In genomic region chr16:36561386-36562338, GRCm38 (mm10) we compare ENCODE assay signal across 7 mouse cellular contexts. TPM values are rescaled to one million over a fixed set of nuclear protein-coding genes. Genes with fewer than 3 reads are reported as not detected.
DNase-seq lines count a peak whose midpoint lies in the region; ATAC-seq and TF ChIP-seq lines count a peak whose summit lies in the region.

TSS of gene Casr (minus strand) at chr16:36562141.

- H3K4me3 ChIP-seq in lung, postnatal 0 days (ENCODE audit: low read depth, low read length) = no peak within 1 kb of the TSS
- H3K4me3 ChIP-seq in forebrain, postnatal 0 days (ENCODE audit: low read depth, low read length) = peak within 1 kb of the TSS; percentile 44
- H3K4me3 ChIP-seq in liver, postnatal 0 days (ENCODE audit: low read depth, low read length) = no peak within 1 kb of the TSS

- H3K9me3 ChIP-seq in lung, postnatal 0 days (ENCODE audit: low read length) = no peaks in the 10 kb centered on the region
- no peaks in the 10 kb centered on the region for H3K9me3 ChIP-seq in forebrain, postnatal 0 days (ENCODE audit: low read length)
- H3K9me3 ChIP-seq in liver, postnatal 0 days (ENCODE audit: low read length) = no peaks in the 10 kb centered on the region

- H3K4me2 ChIP-seq in lung, postnatal 0 days (replicated peaks; ENCODE audit: low read depth, low read length) = 0 out of 2 replicates have a peak within 1 kb of the TSS, but pooled peaks have one; percentile 11
- peak within 1 kb of the TSS; percentile 89 for H3K4me2 ChIP-seq in forebrain, postnatal 0 days (ENCODE audit: low read depth)
- H3K4me2 ChIP-seq in liver, postnatal 0 days (ENCODE audit: low read depth, low read length) = peak within 1 kb of the TSS; percentile 30; the same call in 1 of the 2 replicates

- no peak within 1 kb of the TSS for H3K27ac ChIP-seq in lung, postnatal 0 days (ENCODE audit: low read length)
- H3K27ac ChIP-seq in forebrain, postnatal 0 days (ENCODE audit: low read depth, low read length) = no peak within 1 kb of the TSS
- no peak within 1 kb of the TSS for H3K27ac ChIP-seq in liver, postnatal 0 days (ENCODE audit: low read depth)

- TF ChIP-seq CTCF in lung, postnatal 0 days (IDR thresholded peaks at IDR 0.05) = no peak
- no peak for TF ChIP-seq CTCF in forebrain, postnatal 0 days (IDR thresholded peaks at IDR 0.05; ENCODE audit: low read depth)
- no peak for TF ChIP-seq CTCF in liver, postnatal 0 days (IDR thresholded peaks at IDR 0.05; ENCODE audit: low read depth)

- ATAC-seq in lung, postnatal 0 days = no peak
- peak; percentile 47 for ATAC-seq in forebrain, postnatal 0 days
- no peak for ATAC-seq in liver, postnatal 0 days

- H3K36me3 ChIP-seq in lung, postnatal 0 days (ENCODE audit: insufficient read depth, low read length) = no peaks in the 10 kb centered on the region
- H3K36me3 ChIP-seq in forebrain, postnatal 0 days (ENCODE audit: insufficient read depth) = no peaks in the 10 kb centered on the region
- no peaks in the 10 kb centered on the region for H3K36me3 ChIP-seq in liver, postnatal 0 days (replicated peaks; ENCODE audit: insufficient read depth, low read length)

- H3K4me1 ChIP-seq in lung, postnatal 0 days (ENCODE audit: insufficient read depth, low read depth, low read length) = no peaks in the 10 kb centered on the region
- no peaks in the 10 kb centered on the region; the same call in 1 of the 2 replicates for H3K4me1 ChIP-seq in forebrain, postnatal 0 days (ENCODE audit: insufficient read depth)
- no peaks in the 10 kb centered on the region for H3K4me1 ChIP-seq in liver, postnatal 0 days (ENCODE audit: insufficient read depth)

- no peak for TF ChIP-seq EP300 in lung, postnatal 0 days (IDR thresholded peaks at IDR 0.05)
- TF ChIP-seq EP300 in liver, postnatal 0 days (IDR thresholded peaks at IDR 0.05; ENCODE audit: low read depth) = no peak

- no peak for DNase-seq in lung, postnatal 0 days (ENCODE audit: low spot score)
- no peak for DNase-seq in lung, postnatal 36 days
- no peak for DNase-seq in forebrain, postnatal 0 days
- DNase-seq in liver, postnatal 0 days = no peak
- DNase-seq in testis, postnatal 10 days (ENCODE audit: low spot score) = no peak
- DNase-seq in right cerebral cortex, adult 18-20 months = no peak
- DNase-seq in left cerebral cortex, adult 8-10 months (ENCODE audit: low spot score in 2 of 2) = no peak

- 0 out of 2 replicates have a peak, but pooled peaks cover 6% of the 10 kb centered on the region for H3K27me3 ChIP-seq in lung, postnatal 0 days (replicated peaks; ENCODE audit: insufficient read depth, low read length)
- H3K27me3 ChIP-seq in forebrain, postnatal 0 days (ENCODE audit: insufficient read depth, low read length) = no peaks in the 10 kb centered on the region
- H3K27me3 ChIP-seq in liver, postnatal 0 days (ENCODE audit: insufficient read depth, low read length) = peaks cover 14% of the 10 kb centered on the region

- WGBS in lung, postnatal 0 days = 3% methylated on average over 36 of the region's 36 CpGs
- 3% methylated on average over 36 of the region's 36 CpGs for WGBS in forebrain, postnatal 0 days
- WGBS in liver, postnatal 0 days (ENCODE audit: insufficient replicate concordance) = 6% methylated on average over 36 of the region's 36 CpGs

- H3K9ac ChIP-seq in lung, postnatal 0 days (replicated peaks; ENCODE audit: low read depth) = no peak within 1 kb of the TSS
- H3K9ac ChIP-seq in forebrain, postnatal 0 days = peak within 1 kb of the TSS; percentile 39
- H3K9ac ChIP-seq in liver, postnatal 0 days (replicated peaks) = no peak within 1 kb of the TSS

RNA-seq across cellular contexts. Expression of gene Casr, which starts in this region (rescaled TPM):
- polyA plus RNA-seq in lung, postnatal 0 days (2015; fragmentation: Nextera tagmentation; extraction: Ambion mirVana) = 0.12 TPM in 1 of 2 replicates, not detected in the other
- total RNA-seq in forebrain, postnatal 0 days (2014; rRNA removed) = 0.46 and 1.6 TPM in 2 replicates
- polyA plus RNA-seq in forebrain, postnatal 0 days (2015; fragmentation: Nextera tagmentation; extraction: Ambion mirVana) = 0.14 and 0.62 TPM in 2 replicates
- 0.04 TPM in 1 of 2 replicates, not detected in the other for polyA plus RNA-seq in liver, postnatal 0 days (2015; fragmentation: Nextera tagmentation; extraction: Ambion mirVana)
- total RNA-seq in left cerebral cortex, adult 8-10 months (2022) = under 1 TPM; 0.30 to 0.79 (median 0.52) TPM

Comparison
In these comparisons a context has a peak if more than half of its experiments do, and no peak if none do; other contexts are left out.
1. H3K4me2 ChIP-seq: peak in every context shown above with its lines; median percentile 89 in forebrain, postnatal 0 days; 30 in liver, postnatal 0 days; 11 in lung, postnatal 0 days.